Mouse (Mus musculus) B cell, adult 67 days (primary cell): Measurements from ENCODE around the gene Nek3. TPM values are rescaled to one million over a fixed set of nuclear protein-coding genes. Genes with fewer than 3 reads are reported as not detected.

Experiments used
- total RNA-seq, 2 experiments: library from RNA; stranded (reverse); gene quantifications; 4 replicates each; pipeline ENCODE4 v1.2.4; 2023

The Nek3 gene
- 1 to 10 TPM; 5.8 to 6.6 TPM for total RNA-seq

GRCm38 (mm10) chr8:22166080-22166603, at the start of gene Nek3:
Gene Nek3, minus strand, starts transcription at chr8:22166435.

GRCm38 (mm10) chr8:22192660-22193431, 26.6 kb upstream of the Nek3 start, which contains the start of gene Vps36:
Gene Vps36, plus strand, starts transcription at chr8:22192809.

GRCm38 (mm10) chr8:22185431-22186397, 19.5 kb upstream of the Nek3 start, which contains the start of gene Ckap2:
Gene Ckap2, minus strand, starts transcription at chr8:22185819.

GRCm38 (mm10) chr8:22124220-22125152, 41.7 kb downstream of the Nek3 start, which contains the start of gene Nek5:
Gene Nek5, minus strand, starts transcription at chr8:22125053.

Other genes starting within 250 kb of the Nek3 start
- not detected for gene Defb15, start 233.7 kb downstream of the Nek3 start, total RNA-seq
- not detected for gene Defb35, start 228.1 kb downstream of the Nek3 start, total RNA-seq
- gene Defb13, start 219.7 kb downstream of the Nek3 start, total RNA-seq = not detected
- not detected for gene Fam90a1a, start 207.7 kb downstream of the Nek3 start, total RNA-seq
- gene Ccdc70, start 196.7 kb downstream of the Nek3 start, total RNA-seq = not detected
- under 1 TPM; 0.52 to 0.62 TPM for gene Atp7b, start 106.1 kb downstream of the Nek3 start, total RNA-seq
- gene Alg11, start 105.7 kb downstream of the Nek3 start, total RNA-seq = 10 to 100 TPM; 17.5 to 21.8 TPM
- gene Nek5, start 41.4 kb downstream of the Nek3 start, total RNA-seq = not detected
- gene Ckap2, start 19.4 kb upstream of the Nek3 start, total RNA-seq = 1 to 10 TPM; 1.9 to 2.4 TPM
- gene Vps36, start 26.4 kb upstream of the Nek3 start, total RNA-seq = 10 to 100 TPM; 28.6 to 34.1 TPM
- under 1 TPM; 0.30 to 0.46 TPM for gene Thsd1, start 60.9 kb upstream of the Nek3 start, total RNA-seq
- gene Tpte, start 117.0 kb upstream of the Nek3 start, total RNA-seq = not detected
- 1 to 10 TPM; 7.5 to 8.4 TPM for gene Slc25a15, start 232.2 kb upstream of the Nek3 start, total RNA-seq
- gene Mrps31, start 244.9 kb upstream of the Nek3 start, total RNA-seq = 10 to 100 TPM; 13.9 to 15.4 TPM